Comparison of ENCODE assay signal across 20 mouse cellular contexts in the genomic region with DNA sequence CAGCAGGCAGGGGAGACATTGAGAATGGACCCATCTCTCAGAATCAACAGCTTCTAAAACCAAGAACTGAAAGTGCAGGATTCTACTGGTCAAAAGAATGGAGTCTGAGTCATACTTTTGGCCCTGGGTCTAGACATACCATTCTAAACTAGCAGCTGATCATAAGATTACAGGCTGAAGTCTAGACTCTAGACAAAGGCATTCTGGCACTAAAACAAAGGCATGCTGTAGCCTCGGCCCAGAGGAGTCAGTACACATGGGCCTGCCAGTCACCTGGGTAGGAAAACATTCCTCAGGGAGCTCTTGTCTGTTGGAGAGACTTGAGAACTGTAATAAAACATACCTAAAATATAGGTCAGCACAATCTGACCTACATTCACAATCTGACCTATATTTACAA. TPM values are rescaled to one million over a fixed set of nuclear protein-coding genes. Genes with fewer than 3 reads are reported as not detected.
DNase-seq lines count a peak whose midpoint lies in the region; ATAC-seq and TF ChIP-seq lines count a peak whose summit lies in the region.
"Had no signal": no experiment of that assay in that cellular context is flagged by ENCODE, and none has a peak within 500 bp of the region (broad histone marks: within the 10 kb centered on the region; RNA-seq: fewer than 3 reads in every experiment).

No protein-coding gene starts in this region.

- WGBS in kidney, postnatal 0 days: 41% methylated on average over 1 of the region's 1 CpGs
- WGBS in kidney, embryonic 14.5 days: 59% methylated on average over 1 of the region's 1 CpGs

- no peak overlapping the region for H3K27ac ChIP-seq in kidney, postnatal 0 days
- no peak overlapping the region for H3K27ac ChIP-seq in kidney, embryonic 14.5 days (ENCODE audit: low read depth, low read length)
- H3K27ac ChIP-seq in embryonic fibroblast, embryonic 13.5 days (ENCODE audit: insufficient read depth, low read length): 0 out of 2 replicates have a peak overlapping the region, but pooled peaks have one; percentile 26
- H3K27ac ChIP-seq: embryonic facial prominence, embryonic 10.5 days; forebrain, embryonic 15.5 days; hindbrain, embryonic 15.5 days had no signal

- no peak overlapping the region for H3K4me2 ChIP-seq in kidney, postnatal 0 days (ENCODE audit: low read length)
- H3K4me2 ChIP-seq in kidney, embryonic 14.5 days (replicated peaks; ENCODE audit: low read depth, low read length): no peak overlapping the region
- H3K4me2 ChIP-seq: forebrain, embryonic 15.5 days; heart, embryonic 13.5 days; hindbrain, embryonic 15.5 days had no signal

- intact Hi-C loops in left cerebral cortex, postnatal 10 days (cut with DNase I): no loop called here

- H3K4me3 ChIP-seq in kidney, postnatal 0 days (replicated peaks; ENCODE audit: low read depth, low read length): no peak overlapping the region
- no peak overlapping the region for H3K4me3 ChIP-seq in kidney, embryonic 14.5 days (ENCODE audit: low read length)
- H3K4me3 ChIP-seq in embryonic fibroblast, embryonic 13.5 days (ENCODE audit: insufficient read depth, low read length): no peak overlapping the region
- H3K4me3 ChIP-seq: embryonic facial prominence, embryonic 10.5 days; erythroblast, embryonic 14.5 days; forebrain, embryonic 15.5 days; heart, embryonic 13.5 days; hindbrain, embryonic 15.5 days had no signal

- peak; percentile 52; the same call in 1 of the 2 replicates for ATAC-seq in kidney, postnatal 0 days (replicated peaks; ENCODE audit: low FRiP score, low read depth)
- no peak for ATAC-seq in kidney, embryonic 14.5 days (ENCODE audit: low FRiP score, low TSS enrichment)
- ATAC-seq: forebrain, embryonic 15.5 days had no signal

- H3K4me1 ChIP-seq in kidney, postnatal 0 days (replicated peaks; ENCODE audit: insufficient read depth, low read length): no peaks in the 10 kb centered on the region
- H3K4me1 ChIP-seq in kidney, embryonic 14.5 days (ENCODE audit: control insufficient read depth, insufficient read depth, low read length): 0 out of 2 replicates have a peak, but pooled peaks cover 4% of the 10 kb centered on the region
- H3K4me1 ChIP-seq in embryonic fibroblast, embryonic 13.5 days (ENCODE audit: control insufficient read depth, insufficient read depth, low read length): no peaks in the 10 kb centered on the region; the same call in 1 of the 2 replicates
- H3K4me1 ChIP-seq: embryonic facial prominence, embryonic 10.5 days; forebrain, embryonic 15.5 days; hindbrain, embryonic 15.5 days had no signal

- H3K9me3 ChIP-seq in kidney, postnatal 0 days (replicated peaks; ENCODE audit: low read length): no peaks in the 10 kb centered on the region
- H3K9me3 ChIP-seq in kidney, embryonic 14.5 days (ENCODE audit: control insufficient read depth, low read length): no peaks in the 10 kb centered on the region
- H3K9me3 ChIP-seq: embryonic facial prominence, embryonic 10.5 days; forebrain, embryonic 15.5 days; heart, embryonic 13.5 days; hindbrain, embryonic 15.5 days had no signal

- H3K27me3 ChIP-seq in kidney, postnatal 0 days (ENCODE audit: insufficient read depth, low read length): no peaks in the 10 kb centered on the region
- no peaks in the 10 kb centered on the region for H3K27me3 ChIP-seq in kidney, embryonic 14.5 days (ENCODE audit: control insufficient read depth, insufficient read depth, low read length)
- H3K27me3 ChIP-seq: forebrain, embryonic 15.5 days; heart, embryonic 13.5 days; hindbrain, embryonic 15.5 days had no signal

- TF ChIP-seq CTCF in kidney, postnatal 0 days (IDR thresholded peaks at IDR 0.05; ENCODE audit: low read depth): no peak
- TF ChIP-seq CTCF in embryonic fibroblast, embryonic 13.5 days (IDR thresholded peaks at IDR 0.05; ENCODE audit: borderline replicate concordance, insufficient read depth, low read length): no peak

- no peaks in the 10 kb centered on the region for H3K36me3 ChIP-seq in kidney, postnatal 0 days (ENCODE audit: insufficient read depth, low read length)
- H3K36me3 ChIP-seq in kidney, embryonic 14.5 days (ENCODE audit: control insufficient read depth, insufficient read depth, low read length): no peaks in the 10 kb centered on the region
- H3K36me3 ChIP-seq: embryonic facial prominence, embryonic 10.5 days; forebrain, embryonic 15.5 days; G1E; heart, embryonic 13.5 days; hindbrain, embryonic 15.5 days had no signal

- H3K9ac ChIP-seq in kidney, postnatal 0 days (ENCODE audit: low read depth, low read length): no peak overlapping the region
- no peak overlapping the region for H3K9ac ChIP-seq in kidney, embryonic 14.5 days (ENCODE audit: low read depth, low read length)
- H3K9ac ChIP-seq: forebrain, embryonic 15.5 days; heart, embryonic 13.5 days; hindbrain, embryonic 15.5 days had no signal

- no peak for DNase-seq in kidney, postnatal 0 days (ENCODE audit: low spot score)
- DNase-seq in retina, postnatal 1 day: peak; percentile 9
- DNase-seq in retina, embryonic 14.5 days (ENCODE audit: low spot score): no peak
- DNase-seq in gastrocnemius, adult 8-10 months (ENCODE audit: low spot score in 2 of 2): no peak
- no peak for DNase-seq in left cerebral cortex, postnatal 10 days (ENCODE audit: extremely low spot score in 1 of 2, low spot score in 2 of 2)
- no peak for DNase-seq in gastrocnemius, postnatal 10 days
- DNase-seq: adrenal gland, adult 2 months; adrenal gland, postnatal 25 days; cerebellum, adult 18-20 months; cerebellum, postnatal 10 days; gastrocnemius, postnatal 14 days; heart, postnatal 36 days had no signal

- no peak for TF ChIP-seq POLR2A in embryonic fibroblast, embryonic 13.5 days (IDR thresholded peaks at IDR 0.05; ENCODE audit: low read depth, low read length)

RNA-seq across cellular contexts. Expression of gene Rin2, which starts 18.3 kb away (rescaled TPM):
- polyA plus RNA-seq in kidney, postnatal 0 days (2015; fragmentation: Nextera tagmentation; extraction: Ambion mirVana): 23.8 and 24.0 TPM in 2 replicates
- 21.3 and 36.3 TPM in 2 replicates for polyA plus RNA-seq in kidney, embryonic 14.5 days (2014; fragmentation: Nextera tagmentation; extraction: Ambion mirVana)
- polyA plus RNA-seq in embryonic fibroblast, embryonic 13.5 days (2011; ENCODE audit: insufficient read length, low read depth, missing spikeins): 19.5 and 30.5 TPM in 2 replicates
- 10 to 100 TPM in 2 of 4 experiments, 1 to 10 TPM in 2; 5.3 to 12.9 (median 10.1) TPM for total RNA-seq in gastrocnemius, adult 8-10 months (2022)
- 10 to 100 TPM; 17.5 to 22.2 TPM for total RNA-seq in left cerebral cortex, postnatal 10 days (2021)
- 10 to 100 TPM; 23.5 to 26.6 TPM for total RNA-seq in gastrocnemius, postnatal 10 days (2021)
- polyA plus RNA-seq: G1E had no signal
